Mouse (Mus musculus) MEL (cell line): ENCODE data around the gene Vsig10.

Experiments used
- CTCF ChIP-seq, 3 experiments: IDR thresholded peaks in 2 of 3; conservative IDR thresholded peaks in 1 of 3; 2 replicates each; pipeline ENCODE4 v1.5.1; 2011 to 2012; ENCODE audit warnings: low read length in 3 of 3, low read depth in 2 of 3, mild to moderate bottlenecking in 2 of 3, improper control_type of control experiment in 1 of 3, inconsistent platforms in 1 of 3, mixed read lengths in 1 of 3, moderate library complexity in 1 of 3; ENCODE audit not compliant: control insufficient read depth in 1 of 3, insufficient read depth in 1 of 3, poor library complexity in 1 of 3, severe bottlenecking in 1 of 3
- NELFE ChIP-seq: IDR thresholded peaks from 2 replicates; pipeline ENCODE4 v1.6.1; 2011; ENCODE audit warnings: low read depth, low read length, improper control_type of control experiment
- POLR2A ChIP-seq, 2 experiments: IDR thresholded peaks; 2 replicates each; pipeline ENCODE4 v1.6.1; 2011 to 2012; ENCODE audit warnings: low read length in 2 of 2, mild to moderate bottlenecking in 2 of 2, control low read depth in 1 of 2, improper control_type of control experiment in 1 of 2, low read depth in 1 of 2, moderate library complexity in 1 of 2; ENCODE audit not compliant: control insufficient read depth in 1 of 2, insufficient read depth in 1 of 2, poor library complexity in 1 of 2
- USF2 ChIP-seq, 2 experiments: IDR thresholded peaks; 2 replicates each; pipeline ENCODE4 v1.6.1; 2011 to 2012; ENCODE audit warnings: improper control_type of control experiment in 2 of 2, low read length in 2 of 2, borderline replicate concordance in 1 of 2, inconsistent platforms in 1 of 2, low read depth in 1 of 2, mild to moderate bottlenecking in 1 of 2; ENCODE audit not compliant: insufficient read depth in 1 of 2

DNA sequence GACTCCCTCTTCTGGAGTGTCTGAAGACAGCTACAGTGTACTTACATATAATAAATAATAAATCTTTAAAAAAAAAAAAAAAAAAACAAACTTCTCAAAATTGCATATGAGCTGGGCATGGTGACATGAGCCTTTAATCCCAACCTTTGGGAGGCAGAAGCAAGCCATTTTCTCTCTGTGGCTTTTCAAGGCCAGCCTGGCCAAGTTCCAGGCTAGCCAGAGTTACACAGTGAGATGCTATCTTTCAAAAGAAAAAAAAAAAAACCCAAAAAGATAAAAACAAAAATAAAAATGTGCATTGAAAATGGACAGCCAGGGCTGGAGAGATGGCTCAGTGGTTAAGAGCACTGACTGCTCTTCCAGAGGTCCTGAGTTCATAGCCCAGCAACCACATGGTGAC is 29.2 kb upstream of the Vsig10 start:
- TF ChIP-seq CTCF (IDR thresholded peaks at IDR 0.05 in 2 of 3, conservative IDR thresholded peaks at IDR 0.05 in 1 of 3; ENCODE audit: control insufficient read depth in 1 of 3, insufficient read depth in 1 of 3, low read depth in 2 of 3, low read length in 3 of 3, poor library complexity in 1 of 3, severe bottlenecking in 1 of 3) (no peak), NELFE (no peak), USF2 (IDR thresholded peaks at IDR 0.05; ENCODE audit: borderline replicate concordance in 1 of 2, insufficient read depth in 1 of 2, low read depth in 1 of 2, low read length in 2 of 2) (no peak), POLR2A (IDR thresholded peaks at IDR 0.05; ENCODE audit: control insufficient read depth in 1 of 2, insufficient read depth in 1 of 2, low read depth in 1 of 2, low read length in 2 of 2, poor library complexity in 1 of 2) (no peak)
